Mouse (Mus musculus) gastrocnemius, postnatal 4 days (tissue): ENCODE results near the gene Slc16a9. TPM values are rescaled to one million over a fixed set of nuclear protein-coding genes. Genes with fewer than 3 reads are reported as not detected.

ENCODE experiments used
- DNase-seq, 2 experiments: peaks; one replicate each; pipeline ENCODE4 v3.0.0; 2021 to 2022; ENCODE audit warnings: low spot score in 2 of 2, mixed read lengths in 2 of 2
- total RNA-seq, 2 experiments: library from RNA; stranded (reverse); gene quantifications; 2 replicates each; pipeline ENCODE4 v1.2.3; 2021

Gene Slc16a9
- total RNA-seq, 2 experiments from 2014 or later, result 3.2 to 3.7 TPM

- DNase-seq, result no peak
Observed at GRCm38 (mm10) chr10:70299118-70299517, 54.2 kb downstream of the Slc16a9 start.

- DNase-seq, result no peak
Observed at GRCm38 (mm10) chr10:70299653-70300052, 54.8 kb downstream of the Slc16a9 start.

- no peak for DNase-seq
Observed at GRCm38 (mm10) chr10:70301190-70301589, 56.3 kb downstream of the Slc16a9 start.

- DNase-seq, result no peak
Observed at GRCm38 (mm10) chr10:70303203-70303602, 58.3 kb downstream of the Slc16a9 start.

- DNase-seq, result no peak
Observed at GRCm38 (mm10) chr10:70305683-70306082, 60.8 kb downstream of the Slc16a9 start.

GRCm38 (mm10) chr10:70309416-70309815, 64.5 kb downstream of the Slc16a9 start:
- DNase-seq, result no peak

GRCm38 (mm10) chr10:70310646-70311045, 65.7 kb downstream of the Slc16a9 start:
- DNase-seq, result no peak

- no peak for DNase-seq
Observed at GRCm38 (mm10) chr10:70315895-70316294, 71.0 kb downstream of the Slc16a9 start.

GRCm38 (mm10) chr10:70316856-70317255, 72.0 kb downstream of the Slc16a9 start:
- no peak for DNase-seq

- DNase-seq, result no peak
Observed at GRCm38 (mm10) chr10:70317394-70317965, 72.6 kb downstream of the Slc16a9 start.

GRCm38 (mm10) chr10:70318630-70319029, 73.7 kb downstream of the Slc16a9 start:
- DNase-seq, result peak in 1 of 2 experiments; percentile 17

GRCm38 (mm10) chr10:70325518-70325917, 80.6 kb downstream of the Slc16a9 start:
- no peak for DNase-seq

GRCm38 (mm10) chr10:70327331-70327730, 82.4 kb downstream of the Slc16a9 start:
- no peak for DNase-seq

- DNase-seq, result no peak
Observed at GRCm38 (mm10) chr10:70328139-70328538, 83.2 kb downstream of the Slc16a9 start.

Other genes starting within 250 kb of the Slc16a9 start
- 10 to 100 TPM; 65.3 to 73.4 TPM for gene Ccdc6, start 148.0 kb upstream of the Slc16a9 start, total RNA-seq
- gene Mrln, start 40.4 kb upstream of the Slc16a9 start, total RNA-seq, result 100 to 1,000 TPM; 151 to 157 TPM
- gene Fam13c, start 195.4 kb downstream of the Slc16a9 start, total RNA-seq, result 1 to 10 TPM; 7.9 to 8.3 TPM